Mouse (Mus musculus) megakaryocyte, embryonic 14.5 days (primary cell): ENCODE data around the gene Ppm1g.

Experiments used
- FLI1 ChIP-seq: IDR thresholded peaks from 2 replicates; pipeline ENCODE4 v1.6.1; 2012; ENCODE audit warnings: low read length, inconsistent platforms, mixed read lengths
- GATA1 ChIP-seq: IDR thresholded peaks from 3 replicates; pipeline ENCODE4 v1.6.1; 2012; ENCODE audit warnings: mixed read lengths, low read length, inconsistent platforms, borderline replicate concordance

DNA sequence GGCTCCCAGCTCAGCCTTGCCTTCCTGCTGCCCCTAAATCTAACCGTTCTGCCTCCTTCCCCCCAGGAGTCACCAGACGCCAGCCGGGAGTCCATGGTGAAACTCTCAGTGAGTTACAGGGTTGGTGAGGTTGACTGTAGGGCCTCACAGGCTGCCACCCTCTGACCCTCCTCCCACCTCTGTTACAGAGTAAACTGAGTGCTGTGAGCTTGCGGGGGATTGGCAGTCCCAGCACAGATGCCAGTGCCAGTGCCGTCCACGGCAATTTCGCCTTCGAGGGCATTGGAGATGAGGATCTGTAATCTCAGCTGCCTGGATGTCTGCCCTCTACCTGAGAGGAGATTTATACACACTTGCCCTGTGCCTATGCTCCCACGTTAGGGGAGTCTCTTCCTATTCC lies 22.3 kb downstream of the Ppm1g start:
- TF ChIP-seq GATA1: no peak
- TF ChIP-seq FLI1: no peak
